Comparison of ENCODE assay signal across 20 mouse cellular contexts in the genomic region with DNA sequence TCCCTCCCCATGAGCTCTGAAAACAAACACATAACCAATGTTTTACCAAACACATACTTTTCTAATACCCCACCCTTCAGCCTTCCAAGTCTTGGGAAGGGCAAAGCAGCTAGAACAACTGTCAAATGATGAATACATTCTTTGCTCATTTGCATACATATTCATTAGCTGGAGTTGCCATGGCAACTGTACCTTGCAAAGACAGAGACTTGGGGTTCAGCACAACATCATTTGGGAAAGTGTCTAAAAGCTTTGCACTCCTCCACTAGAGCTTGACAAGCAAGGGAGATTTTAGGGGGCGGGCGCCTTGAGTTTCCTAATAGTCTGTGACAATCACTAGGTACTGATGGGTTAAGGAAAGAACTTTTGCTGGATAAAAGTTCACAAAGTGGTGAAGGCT.
DNase-seq lines count a peak whose midpoint lies in the region; ATAC-seq and TF ChIP-seq lines count a peak whose summit lies in the region.
"Had no signal": no experiment of that assay in that cellular context is flagged by ENCODE, and none has a peak within 500 bp of the region (broad histone marks: within the 10 kb centered on the region; RNA-seq: fewer than 3 reads in every experiment).

No protein-coding gene starts in this region.

- no peak for TF ChIP-seq CTCF in forebrain, postnatal 0 days (IDR thresholded peaks at IDR 0.05; ENCODE audit: low read depth)

- peak; percentile 89 for ATAC-seq in forebrain, postnatal 0 days

- H3K27ac ChIP-seq in forebrain, postnatal 0 days (ENCODE audit: low read depth, low read length): no peak overlapping the region
- no peak overlapping the region for H3K27ac ChIP-seq in forebrain, embryonic 10.5 days
- H3K27ac ChIP-seq: embryonic facial prominence, embryonic 12.5 days; heart, embryonic 10.5 days; liver, embryonic 15.5 days; neural tube, embryonic 13.5 days had no signal

- DNase-seq in forebrain, postnatal 0 days: peak; percentile 63
- DNase-seq in forebrain, embryonic 10.5 days (ENCODE audit: extremely low spot score, low spot score): no peak
- peak; percentile 13 to 23 for DNase-seq in left cerebral cortex, adult 8-10 months (ENCODE audit: low spot score in 2 of 2)
- no peak for DNase-seq in left cerebral cortex, postnatal 10 days (ENCODE audit: extremely low spot score in 1 of 2, low spot score in 2 of 2)
- DNase-seq in R1 (ENCODE audit: low read depth, low spot score): peak; percentile 18
- DNase-seq in frontal cortex, postnatal 10 days (ENCODE audit: low spot score in 2 of 2): peak; percentile 23 to 24
- no peak for DNase-seq in gastrocnemius, adult 8-10 months (ENCODE audit: low spot score in 2 of 2)
- no peak for DNase-seq in heart, adult 18-20 months
- DNase-seq: adrenal gland, postnatal 14 days; cerebellum, adult 9-10 months; gastrocnemius, postnatal 36 days; heart, postnatal 14 days; kidney, adult 2 months; kidney, postnatal 14 days; lung, postnatal 10 days; thymus, adult 2 months had no signal

- WGBS in forebrain, postnatal 0 days: 88% methylated on average over 2 of the region's 2 CpGs
- WGBS in forebrain, embryonic 10.5 days: 93% methylated on average over 2 of the region's 2 CpGs

- no peaks in the 10 kb centered on the region for H3K36me3 ChIP-seq in forebrain, postnatal 0 days (ENCODE audit: insufficient read depth)
- H3K36me3 ChIP-seq in forebrain, embryonic 10.5 days (replicated peaks): no peaks in the 10 kb centered on the region
- H3K36me3 ChIP-seq: embryonic facial prominence, embryonic 12.5 days; heart, embryonic 10.5 days; liver, embryonic 15.5 days; neural tube, embryonic 13.5 days had no signal

- intact Hi-C loops in left cerebral cortex, postnatal 10 days (cut with DNase I): no loop called here

- no peaks in the 10 kb centered on the region for H3K9me3 ChIP-seq in forebrain, postnatal 0 days (ENCODE audit: low read length)
- H3K9me3 ChIP-seq in forebrain, embryonic 10.5 days: no peaks in the 10 kb centered on the region
- H3K9me3 ChIP-seq: embryonic facial prominence, embryonic 12.5 days; heart, embryonic 10.5 days; liver, embryonic 15.5 days; neural tube, embryonic 13.5 days had no signal

- H3K4me1 ChIP-seq in forebrain, postnatal 0 days (ENCODE audit: insufficient read depth): no peaks in the 10 kb centered on the region
- peaks cover 3% of the 10 kb centered on the region; the same call in 1 of the 2 replicates for H3K4me1 ChIP-seq in forebrain, embryonic 10.5 days
- H3K4me1 ChIP-seq: heart, embryonic 10.5 days; liver, embryonic 15.5 days had no signal

- no peak overlapping the region for H3K9ac ChIP-seq in forebrain, postnatal 0 days
- H3K9ac ChIP-seq: embryonic facial prominence, embryonic 12.5 days; liver, embryonic 15.5 days; neural tube, embryonic 13.5 days had no signal

- no peaks in the 10 kb centered on the region for H3K27me3 ChIP-seq in forebrain, postnatal 0 days (ENCODE audit: insufficient read depth, low read length)
- no peaks in the 10 kb centered on the region for H3K27me3 ChIP-seq in forebrain, embryonic 10.5 days (ENCODE audit: poor library complexity, severe bottlenecking)
- H3K27me3 ChIP-seq: embryonic facial prominence, embryonic 12.5 days; liver, embryonic 15.5 days; neural tube, embryonic 13.5 days had no signal

- H3K4me3 ChIP-seq in forebrain, postnatal 0 days (ENCODE audit: low read depth, low read length): no peak overlapping the region
- H3K4me3 ChIP-seq in forebrain, embryonic 10.5 days: no peak overlapping the region
- H3K4me3 ChIP-seq: embryonic facial prominence, embryonic 12.5 days; heart, embryonic 10.5 days; liver, embryonic 15.5 days; neural tube, embryonic 13.5 days had no signal

- no peak overlapping the region for H3K4me2 ChIP-seq in forebrain, postnatal 0 days (ENCODE audit: low read depth)
- H3K4me2 ChIP-seq: embryonic facial prominence, embryonic 12.5 days; liver, embryonic 15.5 days; neural tube, embryonic 13.5 days had no signal

Comparison
In these comparisons a context has a peak if more than half of its experiments do, and no peak if none do; other contexts are left out.
1. DNase-seq: peak in forebrain, postnatal 0 days (single experiment), left cerebral cortex, adult 8-10 months (2 of 2), R1 (single experiment) and frontal cortex, postnatal 10 days (2 of 2); none in forebrain, embryonic 10.5 days (single experiment), left cerebral cortex, postnatal 10 days (0 of 2), gastrocnemius, adult 8-10 months (0 of 2) and heart, adult 18-20 months (0 of 2).